Mouse (Mus musculus) embryo, embryonic 11 days (tissue): ENCODE measurements at regions not wholly inside any gene's neighbourhood (a gene's known extent, or its start where the extent isn't known, plus 50 kb on each side); places are given as distances from the start of the nearest gene placed in this dataset.

Experiments used
- DNase-seq: peaks from one replicate; pipeline ENCODE4 v3.0.0-alpha.2; 2015

DNA sequence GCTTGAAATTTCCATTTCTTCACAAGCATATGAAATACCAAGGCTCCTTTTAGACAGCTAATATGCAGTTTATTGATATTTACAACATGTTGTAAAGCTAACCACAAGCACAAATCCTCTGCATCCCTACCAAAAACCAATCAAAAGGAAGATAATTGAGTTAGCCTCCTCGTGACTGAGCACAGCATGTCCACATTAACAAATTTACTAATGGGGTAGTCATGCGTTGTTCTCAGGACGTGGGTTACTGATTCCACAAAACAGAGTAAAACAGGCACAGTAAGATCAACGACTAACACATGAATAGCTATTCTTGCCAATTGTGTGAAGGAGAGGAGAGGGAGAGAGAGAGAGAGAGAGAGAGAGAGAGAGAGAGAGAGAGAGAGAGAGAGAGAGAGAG lies 169.3 kb upstream of the Lyplal1 start:
- no peak for DNase-seq

DNA sequence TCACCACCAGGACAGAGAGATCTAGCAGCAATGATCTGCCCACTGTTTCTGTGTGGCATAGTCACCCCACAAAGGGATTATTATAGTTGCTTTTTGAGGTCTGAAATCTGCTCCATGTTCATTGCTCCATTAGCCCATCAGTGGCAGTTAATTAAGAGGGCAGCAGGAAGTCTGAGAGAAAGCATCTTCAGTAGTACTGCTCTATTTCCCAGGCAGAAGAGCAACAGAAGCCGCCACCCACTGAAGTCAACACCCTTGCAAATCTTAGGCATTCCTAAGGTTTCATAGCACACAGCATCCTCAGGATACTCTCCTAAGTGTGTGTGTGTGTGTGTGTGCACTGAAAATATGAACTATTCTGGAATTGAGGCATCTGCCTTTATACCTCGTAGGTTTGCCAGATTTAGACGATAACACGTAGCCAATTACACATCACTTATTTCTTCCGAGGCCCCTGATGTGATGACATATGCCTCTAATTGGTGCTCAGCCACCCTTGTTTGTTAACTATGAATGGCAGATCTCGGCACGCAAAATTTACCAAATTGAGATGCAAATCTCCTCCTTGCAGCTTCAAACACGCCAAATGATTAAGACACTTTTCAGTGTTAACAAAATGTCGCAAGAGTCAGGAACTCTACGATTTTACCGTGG lies 161.0 kb upstream of the Lyplal1 start:
- no peak for DNase-seq

- no peak for DNase-seq
Measured at GRCm38 (mm10) chr1:186271436-186271835, 154.3 kb upstream of the Lyplal1 start.

DNA sequence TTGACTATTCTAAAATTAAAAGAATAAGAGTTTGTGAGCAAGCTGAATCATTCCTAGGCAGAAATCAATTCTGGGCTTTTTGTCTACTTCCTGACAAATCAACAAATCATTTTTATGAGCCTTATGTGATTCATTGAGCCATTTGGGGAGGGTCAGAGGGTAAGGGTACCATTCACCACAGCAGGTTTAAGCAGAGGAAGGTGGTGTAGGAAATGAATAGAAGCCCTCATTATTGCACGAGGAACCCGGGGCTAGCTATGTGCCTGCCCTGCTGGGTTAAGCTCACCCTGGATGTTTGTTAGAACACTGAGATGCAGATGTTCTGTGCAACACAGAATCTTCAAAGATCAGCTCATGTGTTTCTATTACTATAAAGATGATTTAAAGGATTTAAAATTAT lies 150.2 kb upstream of the Lyplal1 start:
- DNase-seq = no peak

DNA sequence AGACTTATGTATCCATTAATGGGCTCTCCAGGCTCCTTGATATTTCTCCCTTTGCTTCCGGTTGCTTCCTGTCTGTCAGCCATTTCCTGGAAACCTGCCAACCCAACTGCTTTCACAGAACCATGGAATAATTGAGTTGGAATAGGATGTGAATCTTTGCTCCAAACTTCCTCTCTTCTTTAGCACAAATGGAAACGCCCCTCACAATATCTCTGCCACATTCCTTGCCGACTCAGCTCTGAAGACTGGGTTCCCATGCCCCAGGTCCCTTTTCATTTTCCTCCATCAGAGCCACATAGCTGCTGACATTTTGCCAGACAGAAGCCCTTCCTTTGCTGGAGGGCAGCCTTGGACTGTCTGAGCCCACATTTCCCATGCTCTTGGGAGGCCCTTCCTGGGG lies 147.5 kb upstream of the Lyplal1 start:
- no peak for DNase-seq

DNA sequence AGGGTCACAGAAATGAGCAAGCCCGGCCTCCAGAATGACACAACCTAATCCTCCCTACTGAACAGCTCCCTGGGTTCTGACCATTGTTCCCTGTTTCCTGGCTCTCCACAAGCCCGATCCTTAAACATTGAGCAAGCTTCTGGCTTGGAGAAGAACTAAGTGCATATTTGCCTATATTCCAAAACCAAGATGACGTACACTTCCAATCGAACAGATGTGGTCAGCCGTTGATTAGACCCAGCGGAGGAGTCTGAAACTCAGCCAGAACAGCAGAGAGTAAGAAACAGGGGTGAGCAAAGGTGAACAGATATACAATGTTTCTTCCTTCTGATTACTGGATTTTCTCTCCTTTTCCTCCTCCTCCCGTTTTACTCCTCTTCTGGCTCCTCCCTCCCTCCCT lies 146.8 kb upstream of the Lyplal1 start:
- no peak for DNase-seq

DNA sequence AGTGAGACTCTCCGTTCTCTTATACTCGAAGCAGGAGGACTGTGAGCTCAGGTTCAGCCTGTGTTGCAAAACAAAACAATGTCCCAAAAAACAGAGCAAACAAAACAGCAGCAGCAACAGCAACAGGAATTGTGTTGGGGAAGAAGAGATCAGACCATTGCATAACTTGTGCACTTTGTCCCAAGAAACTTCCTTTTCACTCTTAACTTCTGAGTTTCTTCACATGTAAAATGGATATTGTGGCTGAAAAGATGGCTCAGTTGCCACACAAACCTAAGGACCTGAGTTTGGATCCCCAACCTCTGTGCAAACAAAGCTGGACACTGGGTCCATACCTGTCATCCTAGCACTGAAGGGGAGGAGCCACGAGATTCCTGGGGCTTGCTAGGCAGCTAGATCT lies 146.1 kb upstream of the Lyplal1 start:
- DNase-seq = no peak

- no peak for DNase-seq
Measured at GRCm38 (mm10) chr1:186262040-186262439, 144.9 kb upstream of the Lyplal1 start.

GRCm38 (mm10) chr1:186261326-186261833 lies 144.3 kb upstream of the Lyplal1 start:
- peak; percentile 70 for DNase-seq

GRCm38 (mm10) chr1:186257611-186258010 lies 140.5 kb upstream of the Lyplal1 start:
- DNase-seq = no peak

GRCm38 (mm10) chr1:186255476-186256080 lies 138.5 kb upstream of the Lyplal1 start:
- no peak for DNase-seq

GRCm38 (mm10) chr1:186254500-186254899 lies 137.4 kb upstream of the Lyplal1 start:
- DNase-seq = no peak

DNA sequence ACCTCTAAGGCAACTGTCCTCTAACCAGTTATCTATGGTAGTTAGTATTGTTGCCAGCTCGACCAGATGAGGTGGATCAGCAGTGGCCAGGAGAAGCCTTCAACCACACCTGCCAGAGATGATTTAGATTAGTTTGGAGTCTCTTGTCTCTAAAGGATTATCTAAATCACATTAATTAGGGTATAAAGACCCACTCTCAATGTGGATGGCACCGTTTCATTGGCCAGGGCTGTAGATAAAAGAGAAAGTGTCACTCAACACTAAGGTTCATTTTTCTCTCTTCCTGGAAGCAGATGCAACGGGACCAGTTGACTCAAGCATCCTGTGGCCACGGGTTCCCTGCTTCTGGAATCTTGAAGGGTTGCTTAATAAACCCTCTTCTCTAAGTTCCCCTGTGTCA lies 135.4 kb upstream of the Lyplal1 start:
- DNase-seq = no peak

DNA sequence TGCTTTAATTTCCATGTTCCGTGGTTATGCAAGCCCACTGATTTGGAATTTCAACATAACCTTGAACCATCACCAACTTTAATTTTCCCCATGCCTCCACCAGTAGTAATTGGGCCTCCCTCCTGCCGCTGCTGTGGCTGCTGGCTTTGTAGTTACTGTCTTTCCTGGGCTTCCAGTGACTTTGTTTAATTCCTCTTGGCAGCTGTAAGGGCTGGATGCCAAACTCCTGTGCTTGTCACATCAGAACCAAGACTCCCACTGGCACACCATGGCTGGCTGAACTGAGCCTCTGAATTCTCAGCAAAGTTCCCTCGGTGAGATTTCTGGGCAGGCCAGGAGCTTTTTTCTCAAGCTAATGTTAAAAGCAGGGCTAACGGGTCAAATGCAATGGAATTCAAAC lies 133.2 kb upstream of the Lyplal1 start:
- DNase-seq = no peak

DNA sequence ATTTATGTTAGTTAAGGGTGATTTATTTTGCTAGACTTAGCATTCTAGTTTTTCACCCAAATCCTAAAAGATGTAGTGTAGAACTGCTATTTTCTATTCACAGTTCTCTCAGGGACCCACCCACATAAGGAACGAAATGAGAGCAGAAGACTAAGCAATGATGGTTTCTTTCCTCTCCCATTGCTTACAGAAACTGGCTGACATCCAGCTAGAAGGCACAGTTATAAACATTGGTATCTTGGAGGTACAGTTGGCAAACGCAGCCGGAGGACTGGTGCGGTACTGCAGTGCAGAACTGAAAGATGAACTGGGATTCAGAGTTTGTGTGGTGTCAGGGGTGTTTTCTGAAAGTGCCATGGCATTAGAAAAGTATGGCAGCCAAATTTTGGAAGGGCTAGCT lies 132.1 kb upstream of the Lyplal1 start:
- DNase-seq = no peak

- DNase-seq = no peak
Measured at GRCm38 (mm10) chr1:186245723-186246440, 128.8 kb upstream of the Lyplal1 start.

GRCm38 (mm10) chr1:186241112-186241511 lies 124.0 kb upstream of the Lyplal1 start:
- DNase-seq = no peak

DNA sequence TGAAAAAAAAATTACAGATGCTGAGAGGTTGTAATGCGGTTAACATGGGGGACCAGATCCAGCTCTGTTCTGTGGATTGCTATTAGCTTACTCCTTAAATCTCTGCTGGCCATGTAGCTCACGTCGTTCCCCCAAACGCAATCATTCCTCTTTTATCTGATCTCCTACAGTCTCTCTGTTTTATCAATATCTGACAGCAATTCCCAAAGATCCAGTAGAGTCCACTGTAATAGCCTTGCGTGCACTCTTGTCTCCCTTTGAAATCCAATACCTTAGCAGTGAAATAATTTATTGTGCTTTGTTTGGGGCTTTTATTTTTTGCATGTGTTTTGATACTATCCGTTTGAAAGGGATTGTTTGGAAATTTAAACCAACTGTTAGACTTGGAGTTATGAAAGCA lies 120.4 kb upstream of the Lyplal1 start:
- DNase-seq = no peak

DNA sequence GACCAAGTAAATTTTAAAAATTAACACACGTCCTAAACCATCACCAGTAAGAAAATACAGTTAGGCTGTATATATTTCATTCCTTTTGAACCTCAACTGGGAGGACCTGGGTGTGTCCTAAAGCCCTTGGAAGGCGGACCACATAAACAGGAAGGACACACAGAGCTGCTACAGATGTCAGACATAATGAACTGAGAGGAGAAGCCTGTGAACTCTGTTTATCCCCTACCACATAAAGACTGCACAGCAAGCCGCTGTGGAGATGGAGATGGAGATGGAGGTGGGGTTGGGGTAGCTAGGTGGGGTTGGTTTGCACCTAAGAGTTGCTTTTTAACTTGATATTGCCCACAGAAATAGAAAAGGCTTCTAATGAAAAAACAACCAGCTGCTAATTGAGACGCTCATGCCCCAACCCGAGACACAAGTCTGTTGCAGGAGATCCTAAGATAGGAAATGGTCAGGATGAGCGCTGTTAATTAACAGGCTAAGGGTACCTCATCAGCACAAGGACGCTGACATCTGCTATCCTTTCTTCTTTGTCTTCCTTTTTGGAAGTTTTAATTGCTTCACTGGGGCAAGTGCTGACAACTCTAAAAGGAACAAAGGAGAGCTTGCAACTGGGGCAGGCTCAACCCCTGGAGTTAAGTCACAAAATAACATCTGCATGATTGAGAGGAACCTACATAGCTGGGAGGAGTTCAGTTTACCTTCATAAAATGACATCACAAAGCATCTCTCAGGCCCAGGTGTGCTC lies 119.3 kb upstream of the Lyplal1 start:
- no peak for DNase-seq

DNA sequence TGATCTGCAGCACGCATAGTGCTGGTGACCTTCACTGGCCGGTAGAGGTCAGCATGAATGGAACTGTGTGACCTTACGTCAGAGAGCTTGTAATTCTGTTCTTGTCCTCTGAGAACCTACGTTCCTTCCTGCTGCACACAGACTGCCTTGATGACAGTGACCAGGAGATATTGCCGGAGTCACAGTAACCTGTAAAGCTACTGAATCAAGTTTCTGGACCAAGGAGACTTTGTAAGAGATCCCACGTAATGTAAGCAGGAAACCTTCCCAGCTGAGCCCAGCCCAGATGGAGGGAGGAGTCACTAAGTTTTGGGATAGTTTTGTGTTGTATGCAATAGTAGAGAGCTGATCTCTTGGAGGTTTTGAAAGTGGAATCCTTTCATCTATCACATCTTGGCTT lies 117.4 kb upstream of the Lyplal1 start:
- DNase-seq = no peak

GRCm38 (mm10) chr1:186230476-186230875 lies 113.4 kb upstream of the Lyplal1 start:
- DNase-seq = no peak

GRCm38 (mm10) chr1:186229856-186230255 lies 112.7 kb upstream of the Lyplal1 start:
- no peak for DNase-seq

GRCm38 (mm10) chr1:186228396-186228795 lies 111.3 kb upstream of the Lyplal1 start:
- DNase-seq = no peak
